ENCODE assay signal across 9 mouse cellular contexts in the genomic region with DNA sequence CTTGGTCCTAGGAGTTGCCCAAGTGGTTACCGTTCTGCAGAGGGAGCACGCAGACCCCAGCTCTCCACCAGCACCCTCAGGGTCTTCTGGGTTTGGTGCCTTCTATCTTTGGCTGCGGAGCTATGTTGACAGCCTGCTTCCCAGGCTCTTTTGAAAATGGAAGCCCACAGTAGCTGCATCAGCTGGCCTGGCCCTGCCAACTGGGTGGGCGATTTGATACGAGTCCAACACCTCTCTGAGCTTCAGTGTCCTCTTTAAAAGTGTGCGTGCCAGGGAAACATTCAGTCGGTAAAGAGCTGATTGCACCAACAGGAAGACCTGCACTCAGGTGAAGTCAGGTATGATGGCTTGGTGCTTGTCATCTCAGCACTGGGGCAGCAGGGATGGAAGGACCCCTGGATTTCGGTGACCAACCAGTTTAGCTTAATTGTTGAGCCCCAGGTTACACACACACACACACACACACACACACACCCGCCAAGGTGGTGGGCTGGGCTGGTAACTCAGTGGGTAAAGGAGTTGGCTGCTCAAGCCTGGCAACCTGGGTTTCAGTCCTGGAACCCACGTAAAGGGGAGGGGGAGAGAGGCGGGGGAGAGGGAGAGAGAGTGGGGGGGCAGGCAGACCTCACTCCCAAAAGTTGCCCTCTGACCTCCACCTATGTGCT. TPM values are rescaled to one million over a fixed set of nuclear protein-coding genes. Genes with fewer than 3 reads are reported as not detected.
DNase-seq lines count a peak whose midpoint lies in the region; ATAC-seq and TF ChIP-seq lines count a peak whose summit lies in the region.
"Had no signal": no experiment of that assay in that cellular context is flagged by ENCODE, and none has a peak within 500 bp of the region (broad histone marks: within the 10 kb centered on the region; RNA-seq: fewer than 3 reads in every experiment).

No protein-coding gene starts in this region.

- no peak overlapping the region for H3K4me3 ChIP-seq in heart, embryonic 12.5 days
- H3K4me3 ChIP-seq in MEL (ENCODE audit: control insufficient read depth in 1 of 2, insufficient read depth in 1 of 2, low read depth in 2 of 2, low read length in 2 of 2): peak overlapping the region; percentile 48 to 70
- H3K4me3 ChIP-seq in forebrain, embryonic 16.5 days (replicated peaks; ENCODE audit: low read length): no peak overlapping the region
- peak overlapping the region; percentile 25 for H3K4me3 ChIP-seq in liver, postnatal 0 days (ENCODE audit: low read depth, low read length)
- H3K4me3 ChIP-seq: myocyte had no signal

- peaks cover 4% of the 10 kb centered on the region; the same call in 1 of the 2 replicates for H3K36me3 ChIP-seq in heart, embryonic 12.5 days
- H3K36me3 ChIP-seq in MEL (ENCODE audit: control insufficient read depth in 1 of 2, insufficient read depth in 2 of 2, low read length in 2 of 2): peaks cover 0 to 26% of the 10 kb centered on the region in 2 experiments; a peak in 2 of 4 replicates
- H3K36me3 ChIP-seq in forebrain, embryonic 16.5 days (ENCODE audit: control insufficient read depth, insufficient read depth): no peaks in the 10 kb centered on the region
- H3K36me3 ChIP-seq in liver, postnatal 0 days (replicated peaks; ENCODE audit: insufficient read depth, low read length): no peaks in the 10 kb centered on the region

- no peak for TF ChIP-seq POLR2A in MEL (IDR thresholded peaks at IDR 0.05; ENCODE audit: control insufficient read depth in 1 of 2, insufficient read depth in 1 of 2, low read depth in 1 of 2, low read length in 2 of 2, poor library complexity in 1 of 2)

- 70% methylated on average over 11 of the region's 11 CpGs for WGBS in heart, embryonic 12.5 days
- WGBS in forebrain, embryonic 16.5 days: 74% methylated on average over 11 of the region's 11 CpGs
- WGBS in liver, postnatal 0 days (ENCODE audit: insufficient replicate concordance): 60% methylated on average over 11 of the region's 11 CpGs

- TF ChIP-seq RAD21 in MEL (IDR thresholded peaks at IDR 0.05; ENCODE audit: low read depth, low read length): no peak

- peaks cover 98% of the 10 kb centered on the region for H3K4me1 ChIP-seq in heart, embryonic 12.5 days (replicated peaks)
- peaks cover 8 to 37% of the 10 kb centered on the region in 2 experiments for H3K4me1 ChIP-seq in MEL (ENCODE audit: control insufficient read depth in 1 of 2, insufficient read depth in 2 of 2, low read length in 2 of 2)
- H3K4me1 ChIP-seq in forebrain, embryonic 16.5 days (replicated peaks; ENCODE audit: control insufficient read depth, insufficient read depth, low read length): peaks cover 66% of the 10 kb centered on the region
- H3K4me1 ChIP-seq in liver, postnatal 0 days (ENCODE audit: insufficient read depth): peaks cover 76% of the 10 kb centered on the region

- H3K9me3 ChIP-seq in heart, embryonic 12.5 days (replicated peaks): no peaks in the 10 kb centered on the region
- H3K9me3 ChIP-seq in MEL (replicated peaks; ENCODE audit: insufficient read depth, low read length): no peaks in the 10 kb centered on the region
- H3K9me3 ChIP-seq in forebrain, embryonic 16.5 days (ENCODE audit: control insufficient read depth, low read length): no peaks in the 10 kb centered on the region
- no peaks in the 10 kb centered on the region for H3K9me3 ChIP-seq in liver, postnatal 0 days (ENCODE audit: low read length)

- H3K4me2 ChIP-seq in heart, embryonic 12.5 days: peak overlapping the region; percentile 44
- no peak overlapping the region for H3K4me2 ChIP-seq in forebrain, embryonic 16.5 days (ENCODE audit: low read length)
- H3K4me2 ChIP-seq in liver, postnatal 0 days (ENCODE audit: low read depth, low read length): peak overlapping the region; percentile 68

- no peaks in the 10 kb centered on the region for H3K27me3 ChIP-seq in heart, embryonic 12.5 days (replicated peaks)
- H3K27me3 ChIP-seq in MEL (ENCODE audit: control insufficient read depth in 1 of 2, insufficient read depth in 2 of 2, low read length in 2 of 2): no peaks in the 10 kb centered on the region
- no peaks in the 10 kb centered on the region for H3K27me3 ChIP-seq in forebrain, embryonic 16.5 days (replicated peaks; ENCODE audit: control insufficient read depth, insufficient read depth, low read length)
- no peaks in the 10 kb centered on the region for H3K27me3 ChIP-seq in liver, postnatal 0 days (ENCODE audit: insufficient read depth, low read length)

- H3K79me2 ChIP-seq in MEL (ENCODE audit: control insufficient read depth, insufficient read depth, low read length, poor library complexity): peaks cover 25% of the 10 kb centered on the region

- peak in 1 of 2 experiments; percentile 9; a peak in 1 of 4 replicates for TF ChIP-seq EP300 in MEL (IDR thresholded peaks at IDR 0.05; ENCODE audit: low read depth in 1 of 2, low read length in 2 of 2)
- TF ChIP-seq EP300 in liver, postnatal 0 days (IDR thresholded peaks at IDR 0.05; ENCODE audit: low read depth): no peak

- H3K9ac ChIP-seq in heart, embryonic 12.5 days: peak overlapping the region; percentile 63
- peak overlapping the region; percentile 81 for H3K9ac ChIP-seq in MEL (ENCODE audit: control insufficient read depth, low read depth, low read length, poor library complexity, severe bottlenecking)
- H3K9ac ChIP-seq in forebrain, embryonic 16.5 days (replicated peaks; ENCODE audit: low read depth, low read length): 0 out of 2 replicates have a peak overlapping the region, but pooled peaks have one; percentile 24
- peak overlapping the region; percentile 58 for H3K9ac ChIP-seq in liver, postnatal 0 days (replicated peaks)

- no peak for TF ChIP-seq CTCF in MEL (IDR thresholded peaks at IDR 0.05 in 2 of 3, conservative IDR thresholded peaks at IDR 0.05 in 1 of 3; ENCODE audit: control insufficient read depth in 1 of 3, insufficient read depth in 1 of 3, low read depth in 2 of 3, low read length in 3 of 3, poor library complexity in 1 of 3, severe bottlenecking in 1 of 3)
- no peak for TF ChIP-seq CTCF in liver, postnatal 0 days (IDR thresholded peaks at IDR 0.05; ENCODE audit: low read depth)

- no peak for ATAC-seq in heart, embryonic 12.5 days (ENCODE audit: insufficient number of reproducible peaks, low FRiP score)
- ATAC-seq in forebrain, embryonic 16.5 days: no peak
- 0 out of 2 replicates have a peak, but pooled peaks have one; percentile 0 for ATAC-seq in liver, postnatal 0 days

- intact Hi-C loops in heart, postnatal 14 days (cut with DNase I): no loop called here

- no peak for DNase-seq in heart, postnatal 14 days
- no peak for DNase-seq in MEL (ENCODE audit: low read depth, low spot score)
- no peak for DNase-seq in liver, postnatal 0 days
- no peak for DNase-seq in ovary, postnatal 10 days (ENCODE audit: low spot score)
- no peak for DNase-seq in T-cell, adult 2 months (ENCODE audit: low spot score)
- no peak for DNase-seq in spleen, postnatal 10 days (ENCODE audit: low spot score in 2 of 2)

- H3K27ac ChIP-seq in heart, embryonic 12.5 days (ENCODE audit: poor library complexity, severe bottlenecking): peak overlapping the region; percentile 89
- H3K27ac ChIP-seq in MEL (ENCODE audit: control insufficient read depth, low read depth, low read length): peak overlapping the region; percentile 99
- peak overlapping the region; percentile 59 for H3K27ac ChIP-seq in forebrain, embryonic 16.5 days (ENCODE audit: low read length)
- H3K27ac ChIP-seq in liver, postnatal 0 days (ENCODE audit: low read depth): peak overlapping the region; percentile 98

TF ChIP-seq in MEL, 35 proteins besides CTCF, POLR2A, EP300 and RAD21:
- TF ChIP-seq ZC3H11A (IDR thresholded peaks at IDR 0.05; ENCODE audit: low read depth, low read length) (no peak), MEF2A (IDR thresholded peaks at IDR 0.05; ENCODE audit: extremely low read depth, insufficient replicate concordance, low read depth, low read length, poor library complexity, severe bottlenecking) (no peak), SIN3A (IDR thresholded peaks at IDR 0.05; ENCODE audit: low read length) (no peak), HCFC1 (IDR thresholded peaks at IDR 0.05; ENCODE audit: low read depth, low read length) (no peak), GABPA (IDR thresholded peaks at IDR 0.05; ENCODE audit: low read depth, low read length) (no peak), MAFK (IDR thresholded peaks at IDR 0.05; ENCODE audit: borderline replicate concordance, low read depth, low read length) (no peak), MAZ (IDR thresholded peaks at IDR 0.05; ENCODE audit: low read depth, low read length) (no peak), TAL1 (IDR thresholded peaks at IDR 0.05; ENCODE audit: low read length) (no peak; the same call in 1 of the 2 replicates), E2F4 (IDR thresholded peaks at IDR 0.05; ENCODE audit: borderline replicate concordance, low read depth, low read length) (no peak), RCOR1 (IDR thresholded peaks at IDR 0.05; ENCODE audit: low read depth, low read length) (no peak), ZKSCAN1 (IDR thresholded peaks at IDR 0.05; ENCODE audit: low read depth, low read length) (no peak), USF2 (IDR thresholded peaks at IDR 0.05; ENCODE audit: borderline replicate concordance in 1 of 2, insufficient read depth in 1 of 2, low read depth in 1 of 2, low read length in 2 of 2) (no peak), JUND (IDR thresholded peaks at IDR 0.05; ENCODE audit: low read depth, low read length) (no peak), SMC3 (IDR thresholded peaks at IDR 0.05; ENCODE audit: low read depth, low read length) (no peak), POLR2AphosphoS5 (IDR thresholded peaks at IDR 0.05; ENCODE audit: borderline replicate concordance, low read depth, low read length) (no peak), NELFE (IDR thresholded peaks at IDR 0.05; ENCODE audit: low read depth, low read length) (no peak)

RNA-seq across cellular contexts. Expression of a gene that starts 22.8 kb away (rescaled TPM):
- 34.2 and 41.4 TPM in 2 replicates for polyA plus RNA-seq in heart, embryonic 12.5 days (2016; fragmentation: Nextera tagmentation; extraction: Ambion mirVana)
- total RNA-seq in heart, postnatal 14 days (2021): 10 to 100 TPM; 53.9 to 59.4 TPM
- 2.7 and 3.7 TPM in 2 replicates for total RNA-seq in MEL (2012; rRNA removed)
- 10 to 100 TPM in 1 of 2 experiments, not detected in 1; 19.9 TPM for polyA plus RNA-seq in MEL (2012; ENCODE audit: insufficient read depth in 1 of 2, insufficient read length in 2 of 2, low read depth in 1 of 2, low replicate concordance in 2 of 2, missing spikeins in 1 of 2)
- 52.6 and 56.6 TPM in 2 replicates for polyA plus RNA-seq in forebrain, embryonic 16.5 days (2015; fragmentation: Nextera tagmentation; extraction: Ambion mirVana)
- polyA plus RNA-seq in liver, postnatal 0 days (2015; fragmentation: Nextera tagmentation; extraction: Ambion mirVana): 3.6 and 4.3 TPM in 2 replicates

Comparison
In these comparisons a context has a peak if more than half of its experiments do, and no peak if none do; other contexts are left out.
1. H3K4me3 ChIP-seq: peak in MEL (2 of 2) and liver, postnatal 0 days (single experiment); none in heart, embryonic 12.5 days (single experiment) and forebrain, embryonic 16.5 days (single experiment).
2. H3K9ac ChIP-seq: peak in every context shown above with its lines; median percentile 81 in MEL; 63 in heart, embryonic 12.5 days; 58 in liver, postnatal 0 days; 24 in forebrain, embryonic 16.5 days.
3. Peak in every context shown above with its lines, with median percentiles within 50 percentile points of each other: H3K27ac ChIP-seq.